Mouse (Mus musculus) neutrophil, adult 5-6 weeks (primary cell): Measurements from ENCODE around the gene Furin. TPM values are rescaled to one million over a fixed set of nuclear protein-coding genes. Genes with fewer than 3 reads are reported as not detected.
"Not testable (repeated sequence)": the region's sequence is repeated elsewhere in the genome, so short reads cannot be mapped to it uniquely, and the experiment has no call there.

ENCODE experiments used
- ATAC-seq: fragments of 151-379, 151-347 bp; 2 replicates; pipeline ENCODE4 v1.8.0; 2017; ENCODE audit warnings: mild to moderate bottlenecking, moderate TSS enrichment; ENCODE audit not compliant: insufficient number of reproducible peaks, poor library complexity, low FRiP score, severe bottlenecking; ENCODE audit errors: extremely low read depth
- total RNA-seq: library from RNA; stranded (forward); fragments of 200-1000 nt; gene quantifications from 2 replicates; pipeline ENCODE4 v1.2.3, GENCODE M21; 2017

Gene Furin
- total RNA-seq, 1 experiment from 2014 or later: 63.9 TPM

DNA sequence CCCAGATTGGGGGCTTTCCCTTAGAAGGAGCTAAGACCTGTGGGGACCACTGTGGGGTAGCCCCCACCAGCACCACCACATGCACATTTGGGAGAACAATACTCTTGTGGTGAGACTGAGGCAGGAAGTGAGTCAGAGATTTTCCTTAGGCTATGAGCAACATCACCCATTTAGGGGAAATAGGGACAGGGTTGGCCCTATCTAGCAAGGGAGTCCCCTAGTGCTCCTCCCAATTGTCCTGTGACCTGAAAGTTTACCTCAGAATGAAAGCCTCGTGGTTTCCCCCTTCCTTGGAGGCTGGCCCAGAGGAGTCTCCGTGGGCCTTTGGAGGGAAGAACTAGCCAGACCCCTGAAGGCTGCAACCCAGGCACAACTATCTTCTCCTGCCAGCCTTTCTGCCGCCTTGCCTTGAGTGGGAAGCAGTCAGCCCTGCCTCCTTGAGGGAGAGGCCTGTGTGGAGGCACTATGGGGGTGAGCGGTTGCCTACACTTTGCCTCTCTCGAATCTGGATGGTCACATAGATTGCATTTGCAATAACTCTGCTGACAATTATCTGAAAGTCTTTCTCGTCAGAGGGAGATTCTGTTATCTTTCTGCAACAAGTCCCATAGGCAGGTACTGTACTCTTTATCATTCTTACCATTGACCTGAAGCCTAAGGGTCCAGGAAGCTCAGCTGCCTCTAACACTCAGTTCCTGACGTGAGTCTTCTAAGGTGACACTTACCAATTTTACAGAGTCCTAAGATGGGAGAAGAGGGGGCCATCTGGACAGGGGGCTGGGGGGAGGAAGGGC, 938 bp downstream of the Furin start:
- ATAC-seq: 0 out of 2 replicates have a peak, but pooled peaks have one; percentile 17

- no peak for ATAC-seq
Measured at GRCm38 (mm10) chr7:80403551-80403950, 1.7 kb downstream of the Furin start.

DNA sequence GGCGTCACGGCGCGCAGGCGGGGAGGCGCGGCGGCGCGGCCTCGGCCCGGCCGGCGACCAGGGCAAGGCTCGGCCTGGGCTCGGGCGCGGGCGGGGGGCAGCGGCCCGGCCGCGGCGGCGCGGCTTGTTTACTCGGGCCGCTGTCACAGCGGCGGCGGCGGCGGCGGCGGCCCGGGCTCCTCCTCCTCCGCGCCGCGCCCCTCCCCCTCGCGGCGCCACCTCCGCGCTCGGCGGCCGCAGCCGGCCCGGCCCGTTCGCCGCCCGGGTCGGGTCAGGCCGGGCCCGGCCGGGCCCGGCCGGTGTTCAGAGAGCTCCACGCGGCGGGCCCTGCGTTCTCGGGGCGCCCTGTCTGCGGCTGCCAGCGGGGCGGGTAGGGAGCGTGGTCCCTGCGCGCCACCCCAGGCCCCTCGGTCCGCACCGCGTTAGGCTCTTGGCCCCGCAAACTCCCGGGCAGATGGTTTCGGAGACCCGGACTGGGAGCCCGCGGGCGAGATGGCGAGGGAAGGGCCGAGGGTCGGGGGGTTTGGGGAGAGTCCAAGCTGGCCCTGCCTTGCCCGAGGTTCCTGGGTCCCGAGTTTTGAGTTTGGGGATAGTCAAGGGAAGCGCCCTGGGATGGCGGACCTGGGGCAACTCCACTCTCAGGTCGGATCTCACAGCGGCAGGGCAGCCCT, 2.5 kb downstream of the Furin start:
- ATAC-seq: peak; percentile 13; the same call in 1 of the 2 replicates

- ATAC-seq: no peak
Measured at GRCm38 (mm10) chr7:80401860-80402641, 3.2 kb downstream of the Furin start.

DNA sequence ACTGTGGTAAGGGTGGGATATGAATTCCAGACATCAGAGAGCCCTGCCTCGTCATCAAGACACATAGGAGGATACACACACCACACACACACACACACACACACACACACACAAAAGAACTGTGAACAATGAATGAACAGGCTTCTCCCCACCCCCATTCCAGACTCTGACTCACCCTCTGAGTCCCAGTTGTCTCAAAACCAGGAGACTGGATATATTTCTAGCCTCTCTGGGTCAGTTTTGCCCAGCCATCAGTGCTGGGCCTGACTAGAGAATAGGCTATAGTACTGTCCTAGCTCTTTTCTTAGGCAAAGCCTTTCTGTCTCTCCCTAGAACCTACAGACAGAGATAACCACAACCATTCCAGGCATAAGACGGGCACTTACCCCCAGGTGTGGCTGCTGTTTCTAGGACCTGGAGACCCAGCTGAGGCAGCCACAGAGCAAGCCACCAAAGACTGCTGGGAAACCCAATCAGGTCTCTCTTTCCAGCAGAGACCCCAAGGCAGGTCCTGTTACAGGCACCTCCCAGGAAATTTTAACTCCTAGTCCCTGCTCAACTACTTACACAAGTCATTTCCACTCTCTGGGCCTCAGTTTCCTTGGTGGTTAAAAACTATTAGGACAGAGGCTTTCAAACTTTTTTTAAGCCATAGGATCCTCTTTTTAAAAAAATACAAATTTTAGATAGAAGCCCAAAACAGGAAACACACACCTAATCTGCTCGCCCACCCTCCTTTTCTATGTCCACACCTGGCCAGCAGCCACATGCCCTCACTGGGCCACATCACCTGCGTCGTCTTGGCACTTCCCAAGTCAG, 4.0 kb downstream of the Furin start:
- no peak for ATAC-seq

GRCm38 (mm10) chr7:80400571-80400970, 4.7 kb downstream of the Furin start:
- no peak for ATAC-seq

GRCm38 (mm10) chr7:80400099-80400498, 5.1 kb downstream of the Furin start:
- ATAC-seq: no peak

DNA sequence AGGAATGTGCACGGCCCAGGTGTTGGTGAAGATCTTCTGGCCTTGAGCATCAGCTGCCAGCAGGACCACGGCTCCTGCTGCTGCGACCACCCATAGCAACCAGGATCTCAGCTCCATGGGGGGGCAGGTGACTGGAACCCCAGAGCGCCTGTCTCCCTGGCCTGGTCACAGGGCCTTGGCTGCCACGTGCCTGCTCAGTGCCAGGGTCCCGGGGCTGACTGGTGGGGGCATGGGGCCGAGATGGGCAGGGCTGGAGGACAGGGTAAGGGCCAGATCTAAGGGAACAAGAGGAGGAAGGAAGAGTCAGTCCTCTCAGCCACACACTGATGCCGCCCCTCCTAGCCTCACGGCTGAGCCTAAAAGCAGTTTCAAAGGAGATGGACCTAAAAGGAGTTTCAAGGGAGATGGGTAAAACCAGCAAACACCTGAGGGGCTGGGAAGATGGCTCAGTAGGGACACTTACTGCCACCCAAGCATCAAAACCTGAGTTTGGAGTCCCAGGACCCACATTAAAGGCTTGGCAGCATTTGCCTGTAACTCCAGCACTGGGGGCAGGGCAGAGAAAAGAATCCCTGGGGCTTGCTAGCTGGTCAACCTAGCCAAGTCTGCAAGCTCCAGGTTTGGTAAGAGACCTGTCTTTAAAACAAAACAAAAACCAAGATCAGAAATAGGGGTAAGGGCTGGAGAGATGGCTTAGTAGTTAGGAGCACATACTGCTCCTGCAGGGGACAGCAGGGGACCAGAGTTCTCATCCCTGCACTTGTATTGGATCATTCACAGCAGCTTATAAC, 6.4 kb downstream of the Furin start:
- ATAC-seq: no peak

DNA sequence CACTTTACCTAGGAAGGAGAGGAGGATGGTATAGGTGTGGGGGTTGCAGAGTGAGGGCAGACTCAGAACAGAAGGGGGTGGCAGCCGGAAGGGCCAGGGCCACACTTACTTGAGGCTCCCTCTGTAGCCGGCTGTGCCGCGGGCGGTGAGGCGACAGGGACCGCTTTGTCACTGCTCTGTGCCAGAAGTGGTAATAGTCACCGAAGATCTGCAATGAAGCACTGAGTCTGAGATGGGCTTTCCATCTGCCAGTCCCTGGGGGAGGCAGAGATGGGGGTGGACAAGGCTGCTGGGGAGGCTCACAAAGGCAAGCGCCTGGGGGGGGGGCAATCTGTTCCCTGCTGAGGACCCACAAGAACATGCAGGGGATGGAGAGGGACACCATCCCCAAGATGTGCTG, 7.2 kb downstream of the Furin start:
- ATAC-seq: no peak

GRCm38 (mm10) chr7:80396427-80396826, 8.8 kb downstream of the Furin start:
- ATAC-seq: not testable (repeated sequence)

- ATAC-seq: no peak
Measured at GRCm38 (mm10) chr7:80394600-80394999, 10.6 kb downstream of the Furin start.

- no peak for ATAC-seq
Measured at GRCm38 (mm10) chr7:80392119-80392518, 13.1 kb downstream of the Furin start.

GRCm38 (mm10) chr7:80387633-80388543, 17.3 kb downstream of the Furin start, which contains the start of gene Fes:
Gene Fes (minus strand): TSS chr7:80387946.
- ATAC-seq: peak; percentile 53

- no peak for ATAC-seq
Measured at GRCm38 (mm10) chr7:80387033-80387632, 18.1 kb downstream of the Furin start.

- peak; percentile 82 for ATAC-seq
Measured at GRCm38 (mm10) chr7:80386235-80386930, 18.9 kb downstream of the Furin start.

DNA sequence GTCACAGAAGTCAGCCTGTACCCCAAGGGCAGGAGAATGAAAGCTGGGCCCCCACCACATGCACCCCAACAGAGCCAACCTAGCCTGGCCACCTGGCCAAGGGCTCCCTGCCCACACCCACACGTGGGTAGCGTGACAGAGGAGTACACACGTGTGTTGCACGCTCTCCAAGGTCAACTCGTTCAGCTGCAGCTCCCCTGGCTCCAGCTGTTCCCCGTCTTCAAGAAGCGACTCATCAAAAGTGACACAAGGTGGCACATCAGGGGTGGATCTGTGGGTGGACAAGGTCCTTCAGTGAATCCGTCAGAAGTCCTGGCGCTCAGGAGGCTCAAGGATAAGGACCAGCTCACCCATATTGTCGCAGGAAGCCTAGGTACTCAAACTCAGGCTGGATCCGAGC, 22.3 kb downstream of the Furin start:
- no peak for ATAC-seq
